Mouse (Mus musculus) liver (tissue): ENCODE measurements around the gene Napb.
"Not testable (repeated sequence)": the region's sequence is repeated elsewhere in the genome, so short reads cannot be mapped to it uniquely, and the experiment has no call there.

Experiments
- DNase-seq: peaks from one replicate; pipeline ENCODE4 v3.0.0-alpha.2; 2020; ENCODE audit warnings: mixed read lengths

Napb gene

DNA sequence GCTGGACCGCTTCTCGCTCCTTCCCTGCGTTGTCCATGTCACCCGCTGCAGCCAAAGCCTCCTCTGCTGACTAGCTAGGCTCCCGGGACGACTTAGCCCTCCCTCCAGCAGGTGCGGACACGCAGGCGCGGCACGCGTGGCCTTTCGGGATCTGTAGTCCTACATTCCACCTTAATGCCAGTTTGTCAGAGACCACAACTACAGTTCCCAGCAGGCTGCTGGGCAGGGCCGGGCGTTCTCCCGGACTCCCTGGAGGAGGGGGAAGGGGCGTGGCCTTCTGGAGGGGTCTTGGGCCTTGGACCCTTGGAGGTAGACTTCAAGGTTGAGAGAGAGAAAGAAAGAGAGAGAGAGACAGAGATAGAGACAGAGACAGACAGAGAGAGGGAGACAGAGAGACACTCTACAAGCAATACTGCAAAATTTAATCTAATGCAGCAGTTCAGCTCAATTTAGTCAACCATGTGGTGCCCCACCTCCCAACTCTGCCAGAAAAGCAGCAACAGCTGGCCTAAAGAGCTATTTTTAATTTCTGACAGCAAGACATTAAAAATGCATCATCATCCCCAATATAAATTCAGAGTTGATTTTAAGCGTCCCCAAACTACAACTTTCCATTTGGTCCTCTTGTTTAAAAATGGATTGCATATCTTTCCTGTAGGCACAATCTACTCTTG lies at the start of gene Napb:
Gene Napb (minus strand): TSS at position 141 of the 674 bp plus-strand sequence.
- peak; percentile 85 for DNase-seq

DNA sequence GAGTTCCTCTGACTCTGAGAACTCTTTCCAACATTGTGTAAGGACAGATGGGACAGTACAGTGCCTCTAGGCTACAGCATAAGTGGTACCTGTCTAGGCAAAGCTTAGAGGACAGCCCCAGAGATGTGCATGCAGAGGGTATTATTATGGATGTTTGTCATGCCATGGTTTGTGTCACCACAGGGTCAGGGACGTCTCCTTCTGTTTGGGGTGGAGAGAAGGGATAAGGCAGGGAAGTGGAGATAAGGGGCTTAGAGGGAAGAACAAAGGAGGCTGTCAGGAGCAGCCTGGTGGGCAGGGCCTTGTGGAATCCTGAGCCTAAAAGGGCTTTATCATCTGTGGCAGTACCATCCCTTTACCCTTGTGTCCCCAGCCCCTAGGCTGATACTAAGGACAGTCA lies 49.4 kb upstream of the Napb start, which contains the start of gene 8030411F24Rik:
Gene 8030411F24Rik (plus strand): TSS at position 301 of the 400 bp plus-strand sequence.
- DNase-seq, result no peak

GRCm38 (mm10) chr2:148771397-148771796 lies 39.1 kb upstream of the Napb start, which contains the start of gene Cst11:
Gene Cst11 (minus strand): TSS chr2:148771497.
- DNase-seq, result not testable (repeated sequence)

DNA sequence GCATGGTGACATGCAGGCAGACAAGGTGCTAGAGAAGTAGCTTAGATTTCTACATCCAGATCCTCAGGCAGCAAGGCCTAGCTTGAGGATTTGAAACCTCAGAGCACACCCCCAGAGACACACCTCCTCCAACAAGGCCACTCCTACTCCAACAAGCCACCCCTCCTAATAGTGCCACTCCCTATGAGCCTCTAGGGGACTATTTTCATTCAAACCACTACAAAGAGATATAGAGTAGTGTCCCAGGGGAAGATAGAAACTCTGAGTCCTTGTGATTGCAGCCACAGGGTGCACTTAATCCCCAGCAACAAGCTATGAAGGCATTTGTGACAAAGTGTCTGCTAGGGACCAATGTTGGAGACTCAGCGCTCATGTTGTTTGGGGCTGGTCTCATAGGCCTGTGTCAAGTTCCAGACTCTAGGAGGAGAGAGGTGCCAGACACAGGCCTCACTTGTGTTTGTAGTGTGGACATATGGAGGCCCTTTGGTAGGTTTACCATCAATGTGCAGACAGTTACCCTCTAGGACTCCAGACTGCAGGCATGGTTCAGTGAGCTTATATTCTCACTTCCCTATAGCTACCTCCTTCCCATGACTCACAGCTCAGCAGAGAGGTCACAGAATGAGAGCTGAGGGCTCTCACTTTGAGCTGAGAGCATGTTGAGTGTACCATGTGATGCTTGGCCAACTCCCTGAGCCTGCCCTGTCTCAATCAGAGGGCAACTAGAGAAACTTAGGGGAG lies 31.6 kb upstream of the Napb start:
- no peak for DNase-seq

GRCm38 (mm10) chr2:148754310-148754846 lies 22.1 kb upstream of the Napb start:
- no peak for DNase-seq

DNA sequence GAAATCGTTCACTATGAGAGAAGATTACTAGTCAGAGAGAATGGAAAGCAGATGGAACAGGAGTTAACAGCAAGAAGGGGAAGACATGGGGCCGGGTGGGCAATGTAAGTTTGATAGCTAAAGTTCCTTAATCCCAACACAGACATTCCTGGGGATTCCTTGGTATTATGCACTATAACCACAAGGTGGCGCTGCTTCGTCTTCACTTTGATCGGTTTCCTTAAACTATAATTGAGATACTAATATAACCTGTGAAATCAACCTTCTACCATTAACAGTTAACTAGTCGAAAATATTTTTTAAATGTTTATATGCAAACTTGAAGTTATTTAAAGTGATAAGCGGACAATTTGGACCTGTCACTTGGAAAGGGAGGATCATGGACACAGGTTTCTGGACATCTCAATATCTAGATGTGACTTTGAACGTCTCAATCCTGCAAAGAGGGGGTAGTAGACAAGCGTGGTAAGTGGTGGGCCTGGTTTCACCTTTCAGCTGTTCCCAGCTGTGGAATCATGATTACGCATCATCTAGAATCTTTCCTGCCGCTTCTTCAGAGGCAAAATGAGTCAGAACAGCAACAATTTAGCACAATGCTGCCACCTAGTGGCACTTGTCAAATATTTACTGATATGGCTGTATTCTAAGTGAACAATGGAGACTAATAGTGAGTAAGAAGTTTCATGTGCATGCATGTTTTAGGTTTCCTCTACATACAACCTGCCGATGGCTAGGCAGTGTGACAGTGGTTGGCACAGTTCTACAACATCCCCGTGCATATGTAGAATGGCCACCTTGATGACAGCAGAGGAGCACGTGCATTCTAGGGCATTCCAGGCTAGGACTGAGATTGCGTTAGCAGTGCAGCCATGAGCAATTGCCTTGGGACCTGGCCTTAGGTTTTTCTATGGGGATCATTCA lies 19.9 kb upstream of the Napb start:
- DNase-seq, result peak; percentile 64

DNA sequence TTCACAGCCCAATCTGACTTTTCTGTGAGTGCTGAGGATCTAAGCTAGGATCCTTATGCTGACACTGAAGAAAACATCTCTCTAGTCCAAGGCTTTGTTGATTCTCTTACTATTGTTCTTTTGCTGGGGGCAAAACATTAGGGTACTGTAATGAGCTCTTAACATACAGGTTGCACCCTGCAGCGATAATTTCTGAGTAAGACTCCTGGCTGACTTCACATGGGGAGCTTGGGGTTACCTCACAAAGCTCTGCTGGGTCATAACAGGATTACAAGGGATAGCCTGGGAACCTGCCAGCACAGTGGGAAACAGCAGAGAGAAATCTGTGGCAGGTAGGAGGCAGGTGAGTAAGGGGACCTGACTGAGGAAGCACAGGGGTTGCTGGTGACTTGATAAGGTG lies 17.8 kb upstream of the Napb start, which contains the start of gene Cstl1:
Gene Cstl1 (plus strand): TSS at position 301 of the 400 bp plus-strand sequence.
- no peak for DNase-seq

DNA sequence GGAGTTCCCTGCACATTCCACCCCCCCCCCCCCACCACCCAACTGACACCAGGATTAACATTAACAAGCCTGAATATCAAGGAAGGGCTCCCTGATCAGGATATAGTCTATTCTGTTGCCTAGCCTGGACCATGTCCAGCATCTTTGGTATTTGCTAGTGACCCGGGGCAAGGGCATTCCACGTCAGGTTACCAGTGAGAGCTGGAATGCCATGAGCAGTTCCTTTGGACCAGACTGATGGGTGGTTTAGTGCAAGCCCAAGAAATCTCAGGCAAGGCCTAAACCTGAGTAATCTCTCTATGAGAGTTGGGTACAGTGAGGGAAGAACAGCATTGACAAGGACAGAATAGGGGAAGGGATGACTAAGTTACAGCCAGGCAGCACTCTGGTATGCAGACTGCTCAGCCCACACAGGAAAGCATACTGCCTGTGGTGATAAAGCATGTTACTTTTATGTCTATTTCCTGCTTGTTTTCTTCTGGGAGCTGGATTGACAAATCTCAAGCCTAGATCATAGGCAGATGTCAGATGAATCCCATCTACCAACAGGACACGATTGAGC lies 11.7 kb upstream of the Napb start:
- DNase-seq, result no peak

GRCm38 (mm10) chr2:148743001-148743400 lies 10.7 kb upstream of the Napb start:
- DNase-seq, result no peak

- DNase-seq, result no peak
Measured at GRCm38 (mm10) chr2:148731614-148732326, 497 bp downstream of the Napb start.

DNA sequence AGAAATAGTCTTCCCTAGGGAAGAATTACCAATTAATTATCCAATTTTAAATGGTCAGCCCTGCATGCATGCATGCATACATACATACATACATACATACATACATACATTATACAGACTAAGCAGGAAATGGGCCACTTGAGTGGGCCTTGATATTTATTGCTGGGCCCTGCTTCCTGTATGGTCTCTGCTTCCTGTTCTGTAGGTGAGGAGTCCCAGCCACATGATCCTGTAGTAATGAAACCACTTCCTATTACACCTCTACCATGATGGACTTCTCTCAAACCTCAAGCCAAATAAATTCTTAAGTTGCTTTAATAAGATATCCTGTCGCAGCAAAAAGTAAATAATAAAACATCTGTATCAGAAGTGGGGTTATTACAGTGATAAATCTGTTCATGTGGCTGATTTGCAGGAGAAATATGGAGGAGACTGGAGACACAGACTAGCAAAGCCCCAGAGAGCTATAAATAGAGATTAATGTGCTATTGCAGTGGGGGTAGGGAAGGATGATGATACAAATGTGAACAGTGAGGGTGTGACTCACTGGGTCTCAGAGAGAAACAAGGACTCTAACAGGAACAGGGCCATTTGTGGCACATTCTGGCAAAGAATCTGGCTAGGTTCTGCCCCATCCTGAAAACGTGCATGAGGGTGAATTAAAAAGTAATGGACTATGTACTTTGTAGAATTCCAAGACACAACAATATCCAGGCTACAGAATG lies 12.8 kb downstream of the Napb start:
- no peak for DNase-seq

DNA sequence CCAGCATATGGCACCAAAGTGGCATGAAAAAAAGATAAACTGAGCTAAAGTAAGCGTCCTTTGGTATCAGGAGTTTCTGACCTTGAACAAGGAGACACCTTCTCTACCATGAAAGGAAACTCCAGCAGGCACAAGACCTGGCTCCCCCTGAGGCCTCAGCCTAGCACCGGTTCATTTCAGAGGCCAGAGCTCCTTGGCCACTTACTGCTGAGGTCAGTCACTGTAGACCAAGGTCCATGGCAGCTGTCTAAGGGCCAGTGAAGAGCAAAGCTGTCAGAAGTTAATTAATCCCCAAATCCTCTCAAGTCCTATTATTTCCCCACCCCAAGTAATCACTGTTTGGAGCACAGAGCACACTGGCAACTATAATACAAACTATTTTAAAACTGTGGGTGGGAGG lies 15.2 kb downstream of the Napb start:
- DNase-seq, result no peak

DNA sequence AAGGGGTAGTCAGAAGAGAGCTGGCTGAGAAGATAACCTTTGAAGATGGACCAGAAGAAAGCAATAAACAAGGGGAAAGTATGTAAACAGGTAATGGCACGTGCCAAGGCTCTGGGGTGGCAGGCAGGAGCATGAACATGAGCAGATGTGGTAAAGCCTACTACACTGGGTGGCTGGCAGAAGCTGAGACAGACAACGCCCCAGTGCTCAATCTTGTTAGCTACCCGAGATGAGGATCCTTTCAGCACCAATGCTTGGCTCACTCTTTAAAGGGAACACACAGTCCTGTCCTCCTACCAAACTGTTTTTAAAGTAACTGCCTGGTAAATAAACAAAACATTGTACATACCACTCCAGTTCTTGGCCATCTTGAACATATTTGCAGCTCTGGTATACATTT lies 19.9 kb downstream of the Napb start:
- DNase-seq, result no peak

DNA sequence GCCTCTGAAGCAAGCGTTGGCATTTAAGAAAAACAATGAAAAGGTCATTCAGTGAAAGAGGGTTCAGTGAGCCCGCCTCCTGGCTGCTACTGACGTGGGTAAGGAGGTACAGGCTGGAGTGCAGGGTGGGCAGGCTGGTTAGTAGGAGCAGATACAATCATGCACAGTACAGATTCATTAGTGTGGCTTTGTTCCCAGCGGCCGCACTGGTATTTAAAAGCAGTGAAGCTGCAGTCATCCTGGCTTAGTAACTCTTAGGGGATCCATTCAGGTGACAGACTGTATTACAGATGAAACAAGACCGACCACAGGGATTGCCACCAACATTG lies 25.1 kb downstream of the Napb start:
- DNase-seq, result no peak

- no peak for DNase-seq
Measured at GRCm38 (mm10) chr2:148706409-148707201, 25.7 kb downstream of the Napb start.

DNA sequence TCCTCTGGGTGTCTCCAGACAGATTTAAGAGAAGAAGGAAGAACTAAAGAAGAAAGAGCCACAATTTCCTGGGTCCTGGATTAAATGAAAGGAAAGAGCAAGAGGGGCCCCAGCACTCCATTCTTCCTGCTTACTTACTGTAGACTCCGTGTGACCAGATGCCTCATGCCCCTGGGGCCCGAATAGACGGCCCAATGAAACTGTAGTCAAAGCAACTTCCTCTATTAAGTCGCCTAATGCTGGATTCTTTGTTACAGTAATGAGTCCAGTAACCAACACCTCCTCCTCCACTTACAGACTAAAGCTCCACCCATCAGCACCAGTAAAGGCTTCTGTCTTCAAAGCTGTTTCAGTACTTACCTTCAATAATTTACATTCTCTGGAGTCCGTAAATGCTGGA lies 33.7 kb downstream of the Napb start:
- DNase-seq, result no peak

DNA sequence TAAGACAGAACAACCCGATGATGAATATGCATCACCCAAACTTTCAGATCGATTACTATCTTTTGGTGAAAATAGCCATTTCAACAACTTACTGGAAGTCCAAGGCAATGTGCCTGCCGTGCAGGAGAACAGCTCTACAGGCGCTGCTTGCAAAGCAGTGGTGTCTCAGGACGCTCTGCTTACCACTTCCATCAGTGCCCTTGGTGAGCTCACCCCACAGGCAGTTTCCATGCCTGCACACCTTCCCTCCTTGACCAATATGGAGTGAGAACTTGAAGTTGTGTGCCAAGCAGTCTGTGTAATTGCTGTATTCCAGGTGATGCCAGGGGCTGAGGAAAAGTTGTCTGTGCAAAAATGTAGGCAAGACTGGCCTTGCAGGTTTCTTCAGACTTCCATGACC lies 41.5 kb downstream of the Napb start:
- DNase-seq, result no peak

GRCm38 (mm10) chr2:148690291-148690690 lies 42.0 kb downstream of the Napb start:
- DNase-seq, result no peak

DNA sequence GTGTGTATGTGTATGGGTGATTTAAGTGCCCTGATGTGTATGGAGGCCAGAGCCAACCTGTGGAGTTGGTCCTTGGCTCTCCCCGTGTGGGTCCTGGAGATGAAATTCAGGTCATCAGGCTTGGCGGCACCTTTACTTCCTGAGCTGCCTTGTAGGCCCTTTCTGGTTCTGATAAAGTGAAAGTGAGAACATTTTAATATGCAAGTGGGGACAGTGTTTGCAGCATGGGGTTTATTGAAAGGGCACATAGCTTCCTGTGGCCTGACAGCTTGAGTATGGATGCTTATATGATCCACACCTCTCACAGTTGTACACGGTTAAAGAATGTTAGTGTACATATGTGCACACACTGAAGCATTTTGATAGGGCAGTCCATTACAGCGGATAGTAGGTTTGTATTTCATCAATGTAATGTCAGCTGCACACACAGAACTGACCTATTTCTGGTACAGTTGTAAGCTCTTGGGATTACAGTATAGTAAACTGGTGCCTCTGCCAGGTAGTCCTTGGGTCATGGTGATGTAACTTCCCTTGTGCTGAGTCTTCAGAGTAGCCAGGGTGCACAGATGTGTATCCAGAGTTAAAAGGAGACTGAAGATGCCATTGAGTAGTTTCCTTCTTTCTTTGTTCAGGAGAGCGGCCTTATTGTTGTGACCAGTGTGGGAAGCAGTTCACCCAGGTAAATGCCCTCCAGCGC lies 42.7 kb downstream of the Napb start:
- no peak for DNase-seq

DNA sequence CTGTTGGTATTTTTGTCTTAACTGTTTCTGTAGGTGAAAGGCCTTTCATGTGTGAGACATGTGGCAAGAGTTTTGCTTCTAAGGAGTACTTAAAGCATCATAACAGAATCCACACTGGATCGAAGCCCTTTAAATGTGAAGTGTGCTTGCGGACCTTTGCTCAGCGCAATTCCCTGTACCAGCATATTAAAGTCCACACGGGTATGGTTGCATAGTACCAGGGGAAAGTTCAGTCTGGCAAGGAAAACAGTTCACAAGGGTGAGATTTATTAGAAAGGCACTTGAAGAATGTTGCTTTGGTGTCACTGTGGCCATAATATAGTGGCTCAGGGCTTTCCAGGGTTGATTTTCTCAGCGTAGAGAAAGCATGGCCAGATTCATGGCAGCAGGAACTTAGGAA lies 44.3 kb downstream of the Napb start:
- no peak for DNase-seq
